Mouse (Mus musculus) CH12.LX (cell line): ENCODE measurements at regions not wholly inside any gene's neighbourhood (a gene's known extent, or its start where the extent isn't known, plus 50 kb on each side); places are given as distances from the start of the nearest gene placed in this dataset.

Experiments used
- DNase-seq: peaks from one replicate; pipeline ENCODE4 v3.0.0-alpha.2; 2013; ENCODE audit errors: extremely low read depth
- H3K27ac ChIP-seq: 2 replicates; pipeline ENCODE4 v1.5.1; 2012; ENCODE audit warnings: low read depth, mild to moderate bottlenecking, control low read depth, moderate library complexity; ENCODE audit not compliant: insufficient read depth
- H3K27me3 ChIP-seq: replicated peaks from 2 replicates; pipeline ENCODE3; 2012; ENCODE audit warnings: inconsistent platforms
- H3K36me3 ChIP-seq, 2 experiments: replicated peaks in 1 of 2; 2 replicates each; pipeline versions ENCODE3 to v1.6.1; 2012; ENCODE audit warnings: inconsistent platforms in 1 of 2, low read length in 1 of 2, mild to moderate bottlenecking in 1 of 2, mixed read lengths in 1 of 2, moderate library complexity in 1 of 2; ENCODE audit not compliant: control insufficient read depth in 1 of 2, insufficient read depth in 1 of 2
- H3K4me1 ChIP-seq, 2 experiments: 2 replicates each; pipeline ENCODE4 v1.6.1; 2012; ENCODE audit warnings: inconsistent platforms in 1 of 2, moderate library complexity in 1 of 2; ENCODE audit not compliant: insufficient read depth in 2 of 2, control insufficient read depth in 1 of 2
- H3K4me2 ChIP-seq: 2 replicates; pipeline ENCODE4 v1.6.1; 2012; ENCODE audit warnings: low read depth, mild to moderate bottlenecking, control low read depth; ENCODE audit not compliant: poor library complexity, insufficient read depth, severe bottlenecking
- H3K4me3 ChIP-seq, 3 experiments: fragments of 150-350 bp in 1 of 3; sonication (generic) in 1 of 3; replicated peaks in 1 of 3; 2 replicates each; pipeline versions ENCODE3 to v1.5.1; 2011 to 2012; ENCODE audit warnings: low read depth in 2 of 3, low read length in 2 of 3, mild to moderate bottlenecking in 2 of 3, moderate library complexity in 2 of 3, control low read depth in 1 of 3, improper control_type of control experiment in 1 of 3, inconsistent platforms in 1 of 3, mixed read lengths in 1 of 3; ENCODE audit not compliant: poor library complexity in 1 of 3
- H3K79me2 ChIP-seq: replicated peaks from 2 replicates; pipeline ENCODE4 v1.6.1; 2012; ENCODE audit warnings: mild to moderate bottlenecking, moderate library complexity; ENCODE audit not compliant: control insufficient read depth, poor library complexity, insufficient read depth, severe bottlenecking; ENCODE audit errors: extremely low read depth
- H3K9ac ChIP-seq: 2 replicates; pipeline ENCODE4 v1.6.1; 2012; ENCODE audit warnings: low read depth, mild to moderate bottlenecking, control low read depth, moderate library complexity; ENCODE audit not compliant: insufficient read depth
- H3K9me3 ChIP-seq: replicated peaks from 2 replicates; pipeline ENCODE3; 2012; ENCODE audit warnings: low read length, inconsistent platforms, mixed read lengths
- CHD2 ChIP-seq: IDR thresholded peaks from 2 replicates; pipeline ENCODE4 v1.6.1; 2011; ENCODE audit warnings: low read length, improper control_type of control experiment
- CTCF ChIP-seq, 2 experiments: IDR thresholded peaks in 1 of 2; conservative IDR thresholded peaks in 1 of 2; 2 replicates each; pipeline ENCODE4 v1.5.1; 2011 to 2012; ENCODE audit warnings: low read depth in 2 of 2, low read length in 2 of 2, improper control_type of control experiment in 1 of 2, inconsistent platforms in 1 of 2, mild to moderate bottlenecking in 1 of 2, moderate library complexity in 1 of 2
- ELF1 ChIP-seq: IDR thresholded peaks from 2 replicates; pipeline ENCODE4 v1.6.1; 2014; ENCODE audit warnings: low read depth, mild to moderate bottlenecking, inconsistent platforms, low read length, improper control_type of control experiment
- EP300 ChIP-seq: IDR thresholded peaks from 2 replicates; pipeline ENCODE4 v1.6.1; 2011; ENCODE audit warnings: low read length, improper control_type of control experiment
- GABPA ChIP-seq: IDR thresholded peaks from 2 replicates; pipeline ENCODE4 v1.6.1; 2012; ENCODE audit warnings: low read depth, low read length, improper control_type of control experiment, inconsistent platforms; ENCODE audit not compliant: insufficient replicate concordance
- HCFC1 ChIP-seq: IDR thresholded peaks from 2 replicates; pipeline ENCODE4 v1.6.1; 2012; ENCODE audit warnings: low read depth, mild to moderate bottlenecking, inconsistent platforms, low read length, improper control_type of control experiment
- JUND ChIP-seq: conservative IDR thresholded peaks from 2 replicates; pipeline ENCODE4 v1.6.1; 2011; ENCODE audit warnings: low read depth, low read length, improper control_type of control experiment
- MAFK ChIP-seq: IDR thresholded peaks from 2 replicates; pipeline ENCODE4 v1.6.1; 2011; ENCODE audit warnings: low read length, improper control_type of control experiment; ENCODE audit not compliant: insufficient replicate concordance
- MAX ChIP-seq: IDR thresholded peaks from 2 replicates; pipeline ENCODE4 v1.6.1; 2011; ENCODE audit warnings: low read length, improper control_type of control experiment
- MAZ ChIP-seq: IDR thresholded peaks from 2 replicates; pipeline ENCODE4 v1.6.1; 2012; ENCODE audit warnings: low read depth, mild to moderate bottlenecking, inconsistent platforms, low read length, improper control_type of control experiment, moderate library complexity
- MXI1 ChIP-seq: IDR thresholded peaks from 2 replicates; pipeline ENCODE4 v1.6.1; 2011; ENCODE audit warnings: mild to moderate bottlenecking, low read depth, low read length, improper control_type of control experiment
- MYC ChIP-seq: IDR thresholded peaks from 2 replicates; pipeline ENCODE4 v1.6.1; 2011; ENCODE audit warnings: low read depth, mild to moderate bottlenecking, improper control_type of control experiment, low read length
- NELFE ChIP-seq: IDR thresholded peaks from 2 replicates; pipeline ENCODE4 v1.6.1; 2011; ENCODE audit warnings: low read depth, low read length, improper control_type of control experiment
- PAX5 ChIP-seq: IDR thresholded peaks from 2 replicates; pipeline ENCODE4 v1.6.1; 2012; ENCODE audit warnings: low read length, inconsistent platforms, mixed read lengths
- POLR2A ChIP-seq: IDR thresholded peaks from 2 replicates; pipeline ENCODE4 v1.6.1; 2011; ENCODE audit warnings: low read depth, mild to moderate bottlenecking, improper control_type of control experiment, low read length
- POLR2AphosphoS2 ChIP-seq: IDR thresholded peaks from 2 replicates; pipeline ENCODE4 v1.6.1; 2011; ENCODE audit warnings: low read depth, low read length, improper control_type of control experiment
- RAD21 ChIP-seq: IDR thresholded peaks from 2 replicates; pipeline ENCODE4 v1.6.1; 2011; ENCODE audit warnings: low read depth, mild to moderate bottlenecking, low read length, improper control_type of control experiment, moderate library complexity
- RCOR1 ChIP-seq: conservative IDR thresholded peaks from 2 replicates; pipeline ENCODE4 v1.6.1; 2012; ENCODE audit warnings: low read depth, mild to moderate bottlenecking, inconsistent platforms, low read length, improper control_type of control experiment
- SIN3A ChIP-seq: IDR thresholded peaks from 2 replicates; pipeline ENCODE4 v1.6.1; 2012; ENCODE audit warnings: low read length, improper control_type of control experiment, inconsistent platforms
- UBTF ChIP-seq: IDR thresholded peaks from 2 replicates; pipeline ENCODE4 v1.6.1; 2012; ENCODE audit warnings: low read depth, mild to moderate bottlenecking, inconsistent platforms, low read length, improper control_type of control experiment, moderate library complexity
- USF2 ChIP-seq: conservative IDR thresholded peaks from 2 replicates; pipeline ENCODE4 v1.6.1; 2011; ENCODE audit warnings: low read depth, low read length, improper control_type of control experiment
- ZKSCAN1 ChIP-seq: IDR thresholded peaks from 2 replicates; pipeline ENCODE4 v1.6.1; 2012; ENCODE audit warnings: low read depth, inconsistent platforms, low read length, improper control_type of control experiment, borderline replicate concordance
- ZMIZ1 ChIP-seq: IDR thresholded peaks from 2 replicates; pipeline ENCODE4 v1.6.1; 2012; ENCODE audit warnings: low read depth, mild to moderate bottlenecking, inconsistent platforms, low read length, improper control_type of control experiment
- ZNF384 ChIP-seq: IDR thresholded peaks from 2 replicates; pipeline ENCODE4 v1.6.1; 2012; ENCODE audit warnings: low read depth, low read length, improper control_type of control experiment, inconsistent platforms
- dilution Hi-C: fragments of 300-500 bp; cut with MboI; formaldehyde crosslinking; loops from 2 replicates; pipeline ENCODE4 v1.14.3; 2020; ENCODE audit warnings: low sequenced_read_pairs; ENCODE audit not compliant: extremely low pct_unique_long_range_greater_than_20kb, extremely low pct_ligation_motif_present
- in situ Hi-C: fragments of 300-500 bp; cut with MboI; formaldehyde crosslinking; loops from 3 replicates; pipeline ENCODE4 v1.14.3; 2019; ENCODE audit warnings: low sequenced_read_pairs, low pct_ligation_motif_present, low pct_unique_long_range_greater_than_20kb, mixed read lengths

DNA sequence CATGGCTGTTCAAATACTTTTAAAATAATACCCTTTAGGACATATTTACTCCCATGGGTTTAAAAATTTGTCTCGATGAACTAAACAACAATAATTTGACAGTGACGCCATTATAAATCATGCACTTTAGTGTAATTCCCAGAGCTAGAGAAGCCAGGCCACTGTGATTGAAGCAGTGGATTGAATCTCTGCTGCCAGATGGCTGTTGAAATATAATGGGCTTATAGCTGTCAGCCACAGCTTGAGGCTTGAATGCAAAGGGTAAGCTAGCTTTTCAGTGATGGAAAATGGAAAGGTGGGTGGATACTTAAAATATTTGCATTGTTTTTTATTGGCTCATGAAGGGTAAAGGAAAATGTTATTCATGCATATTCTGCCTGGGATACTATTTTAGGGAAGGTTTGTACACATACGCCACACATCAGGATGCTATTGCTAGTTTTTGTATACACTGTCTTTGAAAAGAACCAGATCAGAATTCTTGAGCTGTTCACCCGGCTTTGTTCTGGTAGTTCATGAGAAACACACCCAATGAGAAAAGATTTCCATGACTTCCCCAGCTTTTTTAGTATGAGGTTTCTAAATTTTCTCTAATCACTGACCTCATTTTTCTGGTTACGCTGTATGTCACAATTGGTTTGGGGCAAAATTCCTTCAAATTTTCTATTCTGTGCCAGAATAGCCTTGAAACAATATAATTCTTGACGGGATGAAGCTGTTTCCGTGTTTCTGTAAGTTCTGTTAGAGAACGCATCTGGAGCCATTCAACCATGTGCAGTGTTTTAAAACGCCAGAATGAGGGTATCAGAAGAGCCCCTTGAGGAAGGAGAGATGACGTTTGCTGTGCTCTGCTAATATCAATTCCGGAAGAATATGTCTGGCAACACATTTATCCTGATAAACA is 78.7 kb upstream of the Pam start:
- H3K27ac ChIP-seq, result no peak overlapping the region
- no peak overlapping the region for H3K4me2 ChIP-seq
- H3K9me3 ChIP-seq, result peaks cover 32% of the 10 kb centered on the region
- no peaks in the 10 kb centered on the region for H3K4me1 ChIP-seq
- DNase-seq, result no peak
- in situ Hi-C loops, result no loop called here
- no peaks in the 10 kb centered on the region for H3K36me3 ChIP-seq
- H3K4me3 ChIP-seq, result no peak overlapping the region
- H3K9ac ChIP-seq, result no peak overlapping the region
- H3K27me3 ChIP-seq, result no peaks in the 10 kb centered on the region
- dilution Hi-C loops, result no loop called here
- TF ChIP-seq PAX5 (no peak), ZKSCAN1 (no peak), UBTF (no peak), NELFE (no peak), ZNF384 (no peak), SIN3A (no peak), ELF1 (no peak), POLR2AphosphoS2 (no peak), CTCF (conservative IDR thresholded peaks at IDR 0.05 in 1 of 2, IDR thresholded peaks at IDR 0.05 in 1 of 2; ENCODE audit: low read depth in 2 of 2, low read length in 2 of 2) (no peak)
- H3K79me2 ChIP-seq, result no peaks in the 10 kb centered on the region

DNA sequence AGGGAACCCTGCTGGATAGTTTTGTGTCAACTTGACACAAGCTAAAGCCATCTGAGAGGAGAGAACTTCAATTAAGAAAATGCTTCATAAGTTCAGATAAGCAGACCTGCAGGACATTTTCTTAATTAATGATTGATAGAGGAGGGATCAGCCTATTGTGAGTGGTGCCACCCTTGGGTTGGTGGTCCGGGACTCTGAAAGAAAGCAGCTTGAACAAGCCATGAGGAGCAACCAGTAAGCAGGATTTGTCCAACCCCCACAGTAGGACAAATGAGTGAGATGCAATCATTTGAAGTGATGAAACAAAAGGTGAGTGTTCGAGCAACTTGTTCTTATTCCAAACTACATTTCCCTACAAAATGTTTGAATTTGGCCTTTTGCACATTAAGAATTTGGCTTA is 78.0 kb upstream of the Pam start:
- TF ChIP-seq MAZ (no peak), PAX5 (no peak), RAD21 (no peak), MAFK (no peak), ZKSCAN1 (no peak), CTCF (conservative IDR thresholded peaks at IDR 0.05 in 1 of 2, IDR thresholded peaks at IDR 0.05 in 1 of 2; ENCODE audit: low read depth in 2 of 2, low read length in 2 of 2) (no peak), USF2 (no peak), MAX (no peak), ZMIZ1 (no peak), RCOR1 (no peak), MXI1 (no peak), NELFE (no peak), CHD2 (no peak), GABPA (no peak), POLR2A (no peak), MYC (no peak), JUND (no peak), HCFC1 (no peak), EP300 (no peak)
- Histone ChIP-seq H3K79me2 (no peaks in the 10 kb centered on the region), H3K27me3 (no peaks in the 10 kb centered on the region), H3K4me3 (no peak overlapping the region), H3K9ac (no peak overlapping the region), H3K4me1 (no peaks in the 10 kb centered on the region), H3K9me3 (peaks cover 29% of the 10 kb centered on the region), H3K27ac (no peak overlapping the region), H3K36me3 (no peaks in the 10 kb centered on the region), H3K4me2 (no peak overlapping the region)
- dilution Hi-C loops, result no loop called here
- no peak for DNase-seq
- in situ Hi-C loops, result no loop called here
